Mouse (Mus musculus): Measurements from ENCODE around the gene Khdrbs1. TPM values are rescaled to one million over a fixed set of nuclear protein-coding genes. Genes with fewer than 3 reads are reported as not detected.
A peak's percentile ranks its signal among the peaks of the same experiment; 100 is the strongest.
"Not testable (repeated sequence)": the region's sequence is repeated elsewhere in the genome, so short reads cannot be mapped to it uniquely, and the experiment has no call there.

The Khdrbs1 gene
- 10 to 100 TPM; 44.2 to 49.3 TPM for total RNA-seq (2021)
- long read RNA-seq, experiment 1, transcript Khdrbs1-201 (9 exons, 3,738 nt): major isoform, 62 of 75 reads
- long read RNA-seq, experiment 1, partial matches to known transcripts: 6 of 75 reads
- long read RNA-seq, experiment 1, other reads (novel, unspliced or antisense): 3 of 75 reads
- long read RNA-seq, experiment 2, transcript Khdrbs1-201 (9 exons, 3,738 nt): major isoform, 46 of 56 reads
- long read RNA-seq, experiment 2, partial matches to known transcripts: 6 of 56 reads
- long read RNA-seq, experiment 2, other reads (novel, unspliced or antisense): 1 of 56 reads

DNA sequence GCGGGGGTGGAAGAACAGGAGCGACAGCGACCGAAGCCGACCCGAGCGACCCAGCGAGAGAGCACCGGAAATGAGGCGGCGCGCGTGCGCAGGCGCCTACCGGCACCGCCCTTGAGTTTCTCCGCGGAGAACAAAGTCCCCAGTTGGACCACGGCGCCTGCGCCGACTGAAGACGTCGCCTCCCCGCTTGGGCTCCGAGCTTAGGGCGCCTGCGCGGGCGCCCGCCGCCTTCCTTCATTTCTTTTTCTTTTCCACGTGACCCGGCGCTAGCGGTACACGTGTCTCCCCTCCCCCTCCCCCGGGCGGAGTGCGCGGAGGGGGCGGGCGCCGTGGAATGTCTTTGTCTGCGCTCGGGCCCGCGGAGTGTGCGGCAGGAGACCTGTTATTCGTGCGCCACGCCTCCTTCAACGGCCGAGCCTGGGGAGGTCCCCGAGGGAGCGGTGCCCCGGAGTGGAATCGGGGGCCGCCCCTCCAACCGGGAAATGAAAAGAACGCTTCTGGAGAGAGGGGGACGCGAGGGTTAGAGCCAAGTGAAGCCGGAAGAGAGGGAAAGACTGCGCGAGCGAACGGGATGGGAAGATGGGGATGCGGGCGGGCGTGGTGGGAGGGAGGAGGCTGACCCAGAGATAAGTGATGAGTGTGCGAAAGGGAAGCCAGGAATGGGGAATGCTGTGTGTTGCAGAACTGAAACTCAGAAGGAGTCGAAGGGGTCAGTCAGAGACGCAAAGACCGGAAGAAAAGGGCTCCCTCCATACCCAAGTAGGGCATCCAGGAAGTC is at the start of gene Khdrbs1:
TSS of gene Khdrbs1 (minus strand) at position 72 of the 778 bp plus-strand sequence.
- intact Hi-C loops (cut with DNase I): loop anchor here (5.0 kb wide), 2 partner anchors 40 to 80 kb away; no protein-coding TSS in a partner anchor
- peak; percentile 97 to 98 for DNase-seq

- intact Hi-C loops (cut with DNase I): no loop called here
- no peak for DNase-seq
Observed at GRCm38 (mm10) chr4:129791399-129791798, 49.3 kb upstream of the Khdrbs1 start.

DNA sequence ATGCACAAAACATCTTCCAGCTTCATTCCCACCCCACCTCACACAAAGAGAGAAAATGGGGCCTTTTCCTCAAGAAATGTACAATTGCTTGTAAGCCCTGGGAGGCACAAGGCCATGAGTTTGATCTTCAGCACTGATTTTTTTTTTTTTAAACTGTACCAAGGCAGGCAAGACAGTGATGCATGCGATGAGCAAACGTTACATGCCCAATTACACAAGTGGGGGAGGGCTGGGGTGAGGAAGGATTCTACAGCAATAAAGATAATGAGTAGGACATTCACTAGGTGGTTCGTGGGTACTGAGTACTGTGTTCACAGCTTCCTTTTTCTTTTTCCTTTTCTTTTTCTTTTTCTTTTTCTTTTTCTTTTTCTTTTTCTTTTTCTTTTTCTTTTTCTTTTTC is 48.4 kb upstream of the Khdrbs1 start:
- intact Hi-C loops (cut with DNase I): no loop called here
- DNase-seq: no peak

DNA sequence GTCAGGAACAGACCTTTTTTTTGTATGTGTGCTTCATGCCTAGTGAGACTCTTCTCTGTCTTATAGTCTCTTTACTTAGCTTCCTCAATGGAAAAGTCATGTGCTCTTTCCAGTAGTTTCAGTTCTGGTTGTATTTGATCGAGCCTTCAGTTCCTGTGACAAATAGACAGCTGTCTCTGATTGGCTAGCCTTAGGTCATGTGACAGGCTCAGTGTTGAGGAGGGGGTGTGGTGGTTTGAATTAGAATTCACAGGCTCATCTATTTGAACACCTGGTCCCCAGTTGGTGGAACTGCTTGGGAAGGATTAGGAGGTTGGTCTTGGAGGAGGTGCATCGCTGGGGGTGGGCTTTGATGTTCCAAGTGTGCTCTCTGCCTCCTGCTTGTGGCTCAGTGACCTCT is 47.5 kb upstream of the Khdrbs1 start:
- intact Hi-C loops (cut with DNase I): loop anchor here (5.0 kb wide), 2 partner anchors 58 to 298 kb away; no protein-coding TSS in a partner anchor
- no peak for DNase-seq

GRCm38 (mm10) chr4:129788693-129789092 is 46.6 kb upstream of the Khdrbs1 start:
- peak in 1 of 2 experiments; percentile 6 for DNase-seq
- intact Hi-C loops (cut with DNase I): loop anchor here (5.0 kb wide), 2 partner anchors 59 to 299 kb away; no protein-coding TSS in a partner anchor

DNA sequence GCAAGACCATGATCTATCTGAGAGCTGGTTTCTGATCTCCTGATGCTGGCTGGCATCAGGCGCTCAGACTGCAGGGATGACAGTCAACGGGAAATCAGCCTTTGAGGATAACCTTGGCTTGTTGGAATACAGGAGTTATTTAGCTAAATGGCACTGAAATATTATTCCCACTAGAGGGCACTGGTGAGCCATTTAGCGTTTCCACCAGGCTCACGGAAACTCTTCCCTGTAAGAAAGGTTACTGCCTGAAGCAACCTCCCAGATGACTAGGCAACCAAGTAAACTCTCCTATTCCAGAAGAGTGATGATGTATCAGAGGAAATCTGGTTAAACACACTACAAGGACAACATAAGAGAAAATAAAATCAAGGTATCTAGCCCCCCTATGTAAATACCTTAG is 43.1 kb upstream of the Khdrbs1 start:
- intact Hi-C loops (cut with DNase I): loop anchor here (1.0 to 5.0 kb wide), 4 partner anchors 62 to 302 kb away; partner anchors contain the start of gene Spocd1
- peak; percentile 70 to 81 for DNase-seq

DNA sequence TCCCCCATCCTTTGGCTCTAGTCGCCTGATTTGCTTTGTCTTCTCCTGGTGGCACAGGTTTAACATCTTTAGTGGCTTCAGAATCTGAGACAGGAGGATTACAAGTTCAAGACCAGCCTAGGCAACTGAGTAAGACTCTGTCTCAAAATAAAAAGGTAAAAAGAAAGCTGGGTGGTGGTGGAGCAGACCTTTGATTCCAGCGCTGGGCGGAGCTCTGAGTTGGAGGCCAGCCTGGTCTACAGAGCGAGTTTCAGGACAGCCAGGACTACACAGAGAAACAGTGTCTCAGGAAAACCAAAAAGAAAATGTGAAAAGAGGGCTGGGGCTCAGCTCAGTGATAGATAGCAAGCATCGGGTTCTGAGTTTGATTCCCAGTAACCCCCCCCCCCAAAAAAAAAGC is 41.4 kb upstream of the Khdrbs1 start:
- DNase-seq: no peak
- intact Hi-C loops (cut with DNase I): no loop called here

DNA sequence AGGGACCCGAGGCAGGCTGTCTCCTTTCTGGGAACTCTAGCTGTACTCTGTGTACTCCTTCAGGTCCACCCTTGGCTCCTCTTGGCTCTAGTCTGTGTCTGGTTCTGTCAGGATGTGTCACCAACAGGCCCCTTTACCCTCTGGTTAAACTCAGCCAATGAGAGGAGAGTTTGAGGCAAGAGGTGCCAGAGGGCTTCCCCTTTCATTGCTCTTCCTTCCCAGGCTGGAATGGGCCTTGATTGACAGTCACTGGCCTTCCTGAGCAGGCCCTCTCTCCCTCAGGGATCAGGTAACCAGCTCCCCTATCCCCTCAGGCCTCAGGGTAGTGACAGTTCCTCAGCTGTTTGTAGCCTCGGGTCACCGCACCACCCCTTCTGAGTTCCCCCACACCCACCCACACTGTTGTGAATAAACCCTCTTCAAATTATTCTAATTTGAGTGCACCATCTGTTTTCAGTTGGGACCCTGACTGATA is 40.8 kb upstream of the Khdrbs1 start:
- DNase-seq: no peak
- intact Hi-C loops (cut with DNase I): no loop called here

- peak; percentile 53 to 64 for DNase-seq
- intact Hi-C loops (cut with DNase I): no loop called here
Observed at GRCm38 (mm10) chr4:129781881-129782675, 40.0 kb upstream of the Khdrbs1 start.

DNA sequence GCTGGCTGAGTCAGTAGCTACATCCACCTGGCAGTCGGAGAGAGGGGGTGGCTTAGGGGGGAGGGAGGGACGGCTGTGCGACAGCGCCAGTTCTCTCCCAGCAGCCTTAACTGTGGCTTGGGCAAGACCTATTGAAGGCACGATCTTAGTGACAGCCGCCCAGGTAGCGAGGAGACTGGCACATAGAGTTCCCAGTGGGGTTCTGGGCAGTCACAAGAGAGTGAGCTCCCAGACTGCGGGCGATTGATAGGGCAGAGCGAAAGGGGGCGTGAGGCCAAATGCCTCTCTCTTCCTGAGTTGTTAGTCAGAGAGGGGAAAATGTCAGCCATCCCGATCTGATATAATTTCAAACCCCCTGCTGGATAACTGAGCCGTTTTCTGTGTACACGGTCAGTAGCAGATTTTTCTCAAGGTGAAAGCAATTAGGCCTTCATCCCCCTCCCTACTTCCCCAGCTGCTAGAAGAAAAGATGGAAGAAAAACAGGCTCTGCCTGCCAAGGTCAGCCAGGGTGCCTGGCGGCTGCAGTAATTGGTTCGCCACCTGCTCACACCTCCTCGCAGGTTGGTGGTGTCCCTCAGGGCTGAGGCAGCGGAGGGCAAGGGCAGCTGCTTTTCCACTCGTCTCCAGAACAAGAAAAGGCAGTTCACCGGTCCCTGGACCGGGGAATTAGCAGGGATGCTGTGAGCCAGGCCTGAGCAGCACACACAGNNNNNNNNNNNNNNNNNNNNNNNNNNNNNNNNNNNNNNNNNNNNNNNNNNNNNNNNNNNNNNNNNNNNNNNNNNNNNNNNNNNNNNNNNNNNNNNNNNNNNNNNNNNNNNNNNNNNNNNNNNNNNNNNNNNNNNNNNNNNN is 29.8 kb upstream of the Khdrbs1 start:
- peak in 1 of 2 experiments; percentile 21 for DNase-seq
- intact Hi-C loops (cut with DNase I): no loop called here

- intact Hi-C loops (cut with DNase I): no loop called here
- no peak for DNase-seq
Observed at GRCm38 (mm10) chr4:129771314-129771671, 29.2 kb upstream of the Khdrbs1 start.

DNA sequence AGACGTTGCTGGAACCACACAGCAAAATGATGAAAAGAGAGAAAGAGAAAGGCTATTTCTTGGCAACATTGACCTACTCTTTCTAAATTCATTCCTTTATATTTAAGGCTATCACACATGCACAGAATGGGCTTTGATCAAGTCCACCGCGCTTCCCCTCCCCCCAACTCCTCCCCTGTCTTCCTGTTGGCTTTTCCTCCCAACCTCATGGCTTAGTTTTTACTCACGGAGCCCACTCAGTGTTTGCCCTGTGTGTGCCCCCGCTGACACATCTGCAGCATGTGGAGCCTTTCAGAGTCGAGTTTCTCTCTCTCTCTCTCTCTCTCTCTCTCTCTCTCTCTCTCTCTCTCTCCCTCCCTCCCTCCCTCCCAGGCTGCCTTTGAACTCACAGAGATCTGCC is 28.5 kb upstream of the Khdrbs1 start:
- intact Hi-C loops (cut with DNase I): no loop called here
- DNase-seq: no peak

- DNase-seq; intact Hi-C loops (cut with DNase I): not testable (repeated sequence)
Observed at GRCm38 (mm10) chr4:129768742-129769141, 26.6 kb upstream of the Khdrbs1 start.

GRCm38 (mm10) chr4:129767782-129768181 is 25.7 kb upstream of the Khdrbs1 start:
- intact Hi-C loops (cut with DNase I): no loop called here
- DNase-seq: no peak

GRCm38 (mm10) chr4:129765351-129765750 is 23.2 kb upstream of the Khdrbs1 start:
- no peak for DNase-seq
- intact Hi-C loops (cut with DNase I): no loop called here

DNA sequence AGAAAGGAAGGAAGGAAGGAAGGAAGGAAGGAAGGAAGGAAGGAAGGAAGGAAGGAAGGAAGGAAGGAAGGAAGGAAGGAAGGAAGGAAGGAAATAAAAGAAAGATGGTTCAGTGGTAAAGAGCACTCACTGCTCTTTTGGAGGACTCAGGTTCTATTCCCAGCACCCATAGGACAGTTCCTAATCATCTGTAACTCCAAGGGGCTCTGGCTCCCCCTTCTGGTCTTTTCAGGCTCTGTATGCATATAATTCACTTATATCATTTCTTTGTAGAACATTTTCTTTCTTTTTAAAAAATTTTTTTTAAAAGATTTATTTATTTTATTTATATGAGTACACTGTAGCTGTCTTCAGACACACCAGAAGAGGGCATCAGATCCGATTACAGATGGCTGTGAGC is 20.4 kb upstream of the Khdrbs1 start:
- DNase-seq; intact Hi-C loops (cut with DNase I): not testable (repeated sequence)

DNA sequence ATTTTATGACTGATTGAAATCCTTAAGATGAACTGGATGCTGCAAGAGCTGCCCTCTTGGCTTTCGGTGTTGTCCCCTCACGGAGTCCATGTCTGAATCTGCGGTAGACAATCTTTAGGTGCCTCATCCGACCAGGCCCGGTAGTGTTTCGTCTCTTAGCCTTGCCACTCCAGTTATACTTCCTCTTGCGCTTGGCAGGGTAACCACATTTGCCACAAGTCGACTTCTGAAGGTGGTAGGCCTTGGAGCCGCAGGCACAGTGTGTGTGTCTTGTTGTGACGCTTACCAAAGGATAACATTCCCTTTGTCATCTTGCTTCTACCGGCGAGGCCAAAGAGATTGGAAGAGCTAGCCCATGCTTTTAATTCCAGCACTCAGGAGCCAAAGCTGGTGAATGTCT is 19.5 kb upstream of the Khdrbs1 start:
- intact Hi-C loops (cut with DNase I): no loop called here

DNA sequence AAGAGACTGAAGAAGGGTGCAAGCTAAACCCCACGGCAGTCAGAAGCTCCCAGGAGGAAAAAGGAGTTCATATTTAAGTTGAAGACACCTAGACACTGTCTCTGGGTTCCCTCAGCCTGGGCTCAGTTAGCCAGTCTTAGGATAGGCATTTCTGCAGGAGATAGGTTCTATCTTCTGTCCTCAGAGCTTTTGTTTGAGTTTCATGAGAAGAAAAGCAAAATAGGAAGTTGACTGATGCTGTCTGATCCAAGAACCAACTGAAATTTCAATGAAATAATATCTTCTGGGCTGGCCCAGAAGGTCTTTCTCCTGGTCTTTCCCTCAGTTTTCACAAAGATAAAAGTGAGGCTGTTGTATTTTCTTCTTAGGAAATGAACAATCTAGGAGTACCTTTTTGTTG is 13.4 kb upstream of the Khdrbs1 start:
- intact Hi-C loops (cut with DNase I): no loop called here
- no peak for DNase-seq

More for the DNA sequence above, 19.5 kb upstream of the Khdrbs1 start:
- no peak for DNase-seq

GRCm38 (mm10) chr4:129754742-129755141 is 12.6 kb upstream of the Khdrbs1 start:
- no peak for DNase-seq
- intact Hi-C loops (cut with DNase I): no loop called here

DNA sequence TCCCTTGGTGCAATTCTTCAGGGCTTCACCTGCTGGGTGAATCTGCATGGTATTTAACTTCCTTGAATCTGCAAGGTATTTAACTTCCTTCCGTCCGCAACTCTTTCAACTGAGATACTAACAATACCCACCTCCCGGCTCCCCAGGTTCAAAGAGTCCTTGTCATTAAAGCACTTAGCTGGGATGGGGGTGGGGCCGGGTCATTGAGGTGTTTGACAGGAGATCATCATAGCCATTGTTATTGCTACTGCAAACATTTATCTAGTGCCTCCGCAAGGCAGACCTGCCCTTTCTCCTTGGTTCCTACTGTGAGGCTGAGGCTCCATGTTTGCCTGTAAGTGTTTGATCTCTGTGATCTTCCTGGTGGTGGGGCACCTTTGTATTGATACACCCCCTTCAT is 8.3 kb upstream of the Khdrbs1 start:
- intact Hi-C loops (cut with DNase I): no loop called here
- no peak for DNase-seq

Data from heart, postnatal 14 days (tissue).